In the genomic region with DNA sequence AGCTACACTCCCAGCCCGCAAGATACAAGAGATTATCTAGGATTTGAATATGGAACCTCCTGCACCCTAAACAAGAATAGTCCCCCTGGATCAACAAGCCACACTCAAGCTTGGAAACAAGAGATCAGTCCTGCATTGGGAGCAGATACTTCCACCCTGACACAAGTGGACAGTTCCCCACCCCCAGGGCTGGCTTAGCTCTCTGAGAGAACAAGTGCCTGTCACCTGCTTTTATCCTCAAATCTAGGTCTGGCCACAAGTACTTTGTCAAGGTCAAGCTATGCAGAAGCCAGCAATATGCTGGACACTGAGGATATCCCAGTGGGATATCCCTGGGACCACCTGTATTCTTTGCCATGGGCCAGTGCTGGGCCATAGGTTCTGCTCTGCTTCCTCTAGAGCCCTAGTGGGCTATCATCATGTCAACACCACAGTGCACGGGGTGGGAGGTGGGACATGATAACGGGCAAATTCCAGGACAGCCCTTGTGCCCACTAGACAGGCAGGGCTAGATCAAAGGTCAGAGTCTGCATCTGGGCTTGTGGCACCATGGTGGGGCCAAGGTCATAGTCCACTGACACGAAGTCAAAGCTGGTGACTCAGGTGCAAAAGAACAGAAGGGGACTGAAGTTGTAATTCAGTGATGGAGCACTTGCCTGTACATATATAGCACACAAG, we compare ENCODE assay signal across 1 mouse cellular context.
TF ChIP-seq lines count a peak whose summit lies in the region.

No protein-coding gene starts in this region.

TF ChIP-seq in CH12.LX, 34 proteins besides CTCF, POLR2A, EP300 and RAD21:
- TF ChIP-seq ZMIZ1 (IDR thresholded peaks at IDR 0.05; ENCODE audit: low read depth, low read length) (no peak), GABPA (IDR thresholded peaks at IDR 0.05; ENCODE audit: insufficient replicate concordance, low read depth, low read length) (no peak), ZNF384 (IDR thresholded peaks at IDR 0.05; ENCODE audit: low read depth, low read length) (no peak), USF2 (conservative IDR thresholded peaks at IDR 0.05; ENCODE audit: low read depth, low read length) (no peak), ELF1 (IDR thresholded peaks at IDR 0.05; ENCODE audit: low read depth, low read length) (no peak), HCFC1 (IDR thresholded peaks at IDR 0.05; ENCODE audit: low read depth, low read length) (no peak), MAFK (IDR thresholded peaks at IDR 0.05; ENCODE audit: insufficient replicate concordance, low read length) (no peak), ETS1 (conservative IDR thresholded peaks at IDR 0.05; ENCODE audit: low read depth, low read length) (no peak), PAX5 (IDR thresholded peaks at IDR 0.05; ENCODE audit: low read length) (no peak), E2F4 (IDR thresholded peaks at IDR 0.05; ENCODE audit: insufficient replicate concordance, low read depth, low read length) (no peak), MEF2A (IDR thresholded peaks at IDR 0.05; ENCODE audit: borderline replicate concordance, low read depth, low read length) (no peak), JUN (IDR thresholded peaks at IDR 0.05; ENCODE audit: insufficient read depth, low read depth, low read length) (no peak), TBP (conservative IDR thresholded peaks at IDR 0.05; ENCODE audit: low read depth, low read length) (no peak), POLR2AphosphoS2 (IDR thresholded peaks at IDR 0.05; ENCODE audit: low read depth, low read length) (no peak), SMC3 (IDR thresholded peaks at IDR 0.05; ENCODE audit: low read depth, low read length) (no peak), BHLHE40 (IDR thresholded peaks at IDR 0.05; ENCODE audit: low read depth, low read length) (no peak)
